Mouse (Mus musculus) liver, adult 2 months (tissue): ENCODE measurements around the gene Srsf5.

ENCODE experiments used
- CTCF ChIP-seq: fragments of 200-500 bp; IDR thresholded peaks from 2 replicates; pipeline ENCODE4 v1.5.1; 2011; ENCODE audit warnings: low read depth, low read length, control low read depth
- POLR2A ChIP-seq: fragments of 200-500 bp; IDR thresholded peaks from 2 replicates; pipeline ENCODE4 v1.6.1; 2011; ENCODE audit warnings: low read length, control low read depth; ENCODE audit not compliant: insufficient read depth; ENCODE audit errors: extremely low read depth

DNA sequence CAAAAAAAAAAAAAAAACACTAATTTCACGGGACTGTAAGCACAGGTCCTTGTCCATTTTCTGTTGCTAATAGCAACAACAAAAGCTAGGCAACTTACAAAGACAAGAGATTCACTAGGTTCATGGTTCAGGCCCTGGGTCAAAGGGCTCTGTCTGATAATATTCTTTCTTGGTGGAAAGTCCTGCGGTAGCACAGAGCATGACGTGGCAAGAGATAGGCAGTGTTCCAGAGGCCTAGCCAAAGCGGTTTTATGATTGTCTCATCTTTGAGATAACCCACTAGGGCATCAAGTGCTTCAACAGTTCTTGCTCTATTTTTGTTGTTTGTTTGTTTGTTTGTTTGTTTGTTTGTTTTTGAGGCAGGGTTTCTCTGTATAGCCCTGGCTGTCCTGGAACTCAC lies 18.8 kb upstream of the Srsf5 start:
- no peak for TF ChIP-seq POLR2A
- TF ChIP-seq CTCF = no peak
